Mouse (Mus musculus) ES-E14 (cell line): Measurements from ENCODE around the gene Aaed1.

ENCODE experiments used
- CHD2 ChIP-seq: IDR thresholded peaks from 2 replicates; pipeline ENCODE4 v1.6.1; 2014; ENCODE audit warnings: mild to moderate bottlenecking, low read depth, low read length, inconsistent platforms
- HCFC1 ChIP-seq: IDR thresholded peaks from 2 replicates; pipeline ENCODE4 v1.6.1; 2012; ENCODE audit warnings: low read length, inconsistent platforms, borderline replicate concordance; ENCODE audit not compliant: insufficient read depth
- MAFK ChIP-seq: IDR thresholded peaks from 2 replicates; pipeline ENCODE4 v1.6.1; 2014; ENCODE audit warnings: mild to moderate bottlenecking, low read depth, low read length, inconsistent platforms; ENCODE audit not compliant: insufficient read depth
- ZC3H11A ChIP-seq: IDR thresholded peaks from 2 replicates; pipeline ENCODE4 v1.6.1; 2012; ENCODE audit warnings: low read depth, mild to moderate bottlenecking, inconsistent platforms, low read length, borderline replicate concordance
- ZNF384 ChIP-seq: IDR thresholded peaks from 2 replicates; pipeline ENCODE4 v1.6.1; 2012; ENCODE audit warnings: low read depth, low read length, inconsistent platforms

GRCm38 (mm10) chr13:64235777-64236176 lies 76.7 kb downstream of the Aaed1 start:
- no peak for TF ChIP-seq CHD2
- no peak for TF ChIP-seq ZNF384
- no peak for TF ChIP-seq MAFK
- no peak for TF ChIP-seq HCFC1
- TF ChIP-seq ZC3H11A = no peak
